ENCODE assay signal across 8 mouse cellular contexts in genomic region chr17:88954011-88954410, GRCm38 (mm10).
A peak's percentile ranks its signal among the peaks of the same experiment; 100 is the strongest.
DNase-seq lines count a peak whose midpoint lies in the region; ATAC-seq and TF ChIP-seq lines count a peak whose summit lies in the region.

No protein-coding gene starts in this region.

- no peak overlapping the region for H3K9ac ChIP-seq in liver, adult 2 months (ENCODE audit: low read depth, low read length)
- no peak overlapping the region for H3K9ac ChIP-seq in liver, embryonic 12.5 days
- no peak overlapping the region for H3K9ac ChIP-seq in hindbrain, embryonic 14.5 days
- no peak overlapping the region for H3K9ac ChIP-seq in neural tube, embryonic 12.5 days

- DNase-seq in liver, adult 2 months (ENCODE audit: extremely low read depth, low read depth, low spot score), result peak; percentile 6
- DNase-seq in ZHBTc4 (ENCODE audit: low read depth, low spot score), result peak; percentile 32
- peak; percentile 29 for DNase-seq in embryonic facial prominence, embryonic 10.5 days (ENCODE audit: low spot score)
- DNase-seq in hindbrain, embryonic 14.5 days (ENCODE audit: low spot score), result peak; percentile 83
- peak; percentile 86 to 90 for DNase-seq in left cerebral cortex, postnatal 14 days (ENCODE audit: low spot score in 2 of 2)
- no peak for DNase-seq in natural killer cell, adult 2 months (ENCODE audit: low spot score in 2 of 2)

- no peaks in the 10 kb centered on the region for H3K79me2 ChIP-seq in liver, adult 2 months (ENCODE audit: control insufficient read depth, insufficient read depth, low read length)

- 22% methylated on average over 5 of the region's 5 CpGs for WGBS in liver, adult 2 months
- 18% methylated on average over 5 of the region's 5 CpGs for WGBS in liver, embryonic 12.5 days (ENCODE audit: insufficient replicate concordance)
- 52% methylated on average over 5 of the region's 5 CpGs for WGBS in embryonic facial prominence, embryonic 10.5 days
- WGBS in hindbrain, embryonic 14.5 days, result 46% methylated on average over 5 of the region's 5 CpGs
- 32% methylated on average over 5 of the region's 5 CpGs for WGBS in neural tube, embryonic 12.5 days

- no peaks in the 10 kb centered on the region for H3K9me3 ChIP-seq in liver, embryonic 12.5 days (replicated peaks)
- H3K9me3 ChIP-seq in embryonic facial prominence, embryonic 10.5 days, result no peaks in the 10 kb centered on the region
- no peaks in the 10 kb centered on the region for H3K9me3 ChIP-seq in hindbrain, embryonic 14.5 days (ENCODE audit: control insufficient read depth, low read length)
- no peaks in the 10 kb centered on the region for H3K9me3 ChIP-seq in neural tube, embryonic 12.5 days

- H3K4me1 ChIP-seq in liver, adult 2 months (ENCODE audit: control insufficient read depth, insufficient read depth, low read length), result no peaks in the 10 kb centered on the region
- no peaks in the 10 kb centered on the region for H3K4me1 ChIP-seq in liver, embryonic 12.5 days
- H3K4me1 ChIP-seq in embryonic facial prominence, embryonic 10.5 days, result 0 out of 2 replicates have a peak, but pooled peaks cover 3% of the 10 kb centered on the region
- H3K4me1 ChIP-seq in hindbrain, embryonic 14.5 days (replicated peaks; ENCODE audit: control insufficient read depth, insufficient read depth, low read length), result no peaks in the 10 kb centered on the region
- no peaks in the 10 kb centered on the region for H3K4me1 ChIP-seq in neural tube, embryonic 12.5 days

- no peak overlapping the region for H3K4me2 ChIP-seq in liver, embryonic 12.5 days
- H3K4me2 ChIP-seq in hindbrain, embryonic 14.5 days (replicated peaks), result no peak overlapping the region
- H3K4me2 ChIP-seq in neural tube, embryonic 12.5 days (replicated peaks), result no peak overlapping the region

- ATAC-seq in liver, embryonic 12.5 days, result no peak
- ATAC-seq in hindbrain, embryonic 14.5 days (ENCODE audit: low FRiP score), result peak; percentile 85
- ATAC-seq in neural tube, embryonic 12.5 days (ENCODE audit: low FRiP score, low read depth), result peak; percentile 72; the same call in 1 of the 2 replicates

- TF ChIP-seq POLR2A in liver, adult 2 months (IDR thresholded peaks at IDR 0.05; ENCODE audit: extremely low read depth, insufficient read depth, low read length), result no peak

- intact Hi-C loops in left cerebral cortex, postnatal 14 days (cut with DNase I), result loop anchor here (10.0 kb wide), 2 partner anchors 701 to 1631 kb away; no protein-coding TSS in a partner anchor

- H3K36me3 ChIP-seq in liver, adult 2 months (ENCODE audit: control insufficient read depth, insufficient read depth, low read length), result no peaks in the 10 kb centered on the region
- no peaks in the 10 kb centered on the region for H3K36me3 ChIP-seq in liver, embryonic 12.5 days
- H3K36me3 ChIP-seq in embryonic facial prominence, embryonic 10.5 days (replicated peaks), result no peaks in the 10 kb centered on the region
- no peaks in the 10 kb centered on the region for H3K36me3 ChIP-seq in hindbrain, embryonic 14.5 days (replicated peaks; ENCODE audit: control insufficient read depth, insufficient read depth)
- no peaks in the 10 kb centered on the region for H3K36me3 ChIP-seq in neural tube, embryonic 12.5 days

- TF ChIP-seq CTCF in liver, adult 2 months (IDR thresholded peaks at IDR 0.05; ENCODE audit: low read depth, low read length), result peak; percentile 30; the same call in 1 of the 2 replicates

- H3K27ac ChIP-seq in liver, adult 2 months (replicated peaks; ENCODE audit: insufficient read depth, low read depth, low read length), result no peak overlapping the region
- no peak overlapping the region for H3K27ac ChIP-seq in liver, embryonic 12.5 days
- no peak overlapping the region for H3K27ac ChIP-seq in embryonic facial prominence, embryonic 10.5 days (replicated peaks)
- H3K27ac ChIP-seq in hindbrain, embryonic 14.5 days, result no peak overlapping the region
- no peak overlapping the region for H3K27ac ChIP-seq in neural tube, embryonic 12.5 days

- H3K27me3 ChIP-seq in liver, adult 2 months (ENCODE audit: control insufficient read depth, insufficient read depth, low read length), result no peaks in the 10 kb centered on the region
- no peaks in the 10 kb centered on the region for H3K27me3 ChIP-seq in liver, embryonic 12.5 days (replicated peaks)
- no peaks in the 10 kb centered on the region for H3K27me3 ChIP-seq in embryonic facial prominence, embryonic 10.5 days (replicated peaks; ENCODE audit: low read depth, poor library complexity, severe bottlenecking)
- H3K27me3 ChIP-seq in hindbrain, embryonic 14.5 days (ENCODE audit: control insufficient read depth, insufficient read depth, low read length), result no peaks in the 10 kb centered on the region
- no peaks in the 10 kb centered on the region for H3K27me3 ChIP-seq in neural tube, embryonic 12.5 days (replicated peaks)

- no peak overlapping the region for H3K4me3 ChIP-seq in liver, adult 2 months (ENCODE audit: insufficient read depth, low read depth, low read length)
- no peak overlapping the region for H3K4me3 ChIP-seq in liver, embryonic 12.5 days
- H3K4me3 ChIP-seq in embryonic facial prominence, embryonic 10.5 days, result no peak overlapping the region
- H3K4me3 ChIP-seq in hindbrain, embryonic 14.5 days (replicated peaks; ENCODE audit: low read length), result no peak overlapping the region
- H3K4me3 ChIP-seq in neural tube, embryonic 12.5 days, result no peak overlapping the region

Comparison
In these comparisons a context has a peak if more than half of its experiments do, and no peak if none do; other contexts are left out.
1. DNase-seq: peak in liver, adult 2 months (single experiment), ZHBTc4 (single experiment), embryonic facial prominence, embryonic 10.5 days (single experiment), hindbrain, embryonic 14.5 days (single experiment) and left cerebral cortex, postnatal 14 days (2 of 2); none in natural killer cell, adult 2 months (0 of 2).